Comparison of ENCODE assay signal across 29 mouse cellular contexts in genomic region chr10:90808616-90809310, GRCm38 (mm10).
"Had no signal": no experiment of that assay in that cellular context is flagged by ENCODE, and none has a peak within 500 bp of the region (broad histone marks: within the 10 kb centered on the region; RNA-seq: fewer than 3 reads in every experiment).

No protein-coding gene starts in this region.

- H3K4me3 ChIP-seq: limb, embryonic 10.5 days; limb, embryonic 12.5 days; limb, embryonic 13.5 days; limb, embryonic 15.5 days; liver, embryonic 12.5 days; liver, embryonic 13.5 days; liver, embryonic 15.5 days; lung, embryonic 15.5 days; megakaryocyte, embryonic 14.5 days; midbrain, embryonic 10.5 days; midbrain, embryonic 12.5 days; midbrain, embryonic 13.5 days; midbrain, embryonic 15.5 days; myocyte had no signal

- H3K9me3 ChIP-seq: limb, embryonic 10.5 days; limb, embryonic 12.5 days; limb, embryonic 13.5 days; limb, embryonic 15.5 days; liver, embryonic 12.5 days; liver, embryonic 13.5 days; liver, embryonic 15.5 days; lung, embryonic 15.5 days; midbrain, embryonic 10.5 days; midbrain, embryonic 12.5 days; midbrain, embryonic 13.5 days; midbrain, embryonic 15.5 days had no signal

- DNase-seq: left cerebral cortex, postnatal 4 days; liver; liver, embryonic 13.5 days; liver, postnatal 0 days; lung, adult 18-20 months; lung, adult 2 months; lung, embryonic 14.5 days; lung, postnatal 10 days; lung, postnatal 14 days; lung, postnatal 36 days; lung, postnatal 4 days; midbrain, embryonic 14.5 days had no signal

- H3K27me3 ChIP-seq: limb, embryonic 13.5 days; limb, embryonic 15.5 days; liver, embryonic 12.5 days; liver, embryonic 13.5 days; liver, embryonic 15.5 days; lung, embryonic 15.5 days; megakaryocyte, embryonic 14.5 days; midbrain, embryonic 12.5 days; midbrain, embryonic 13.5 days; midbrain, embryonic 15.5 days had no signal

- H3K9ac ChIP-seq: limb, embryonic 12.5 days; limb, embryonic 13.5 days; limb, embryonic 15.5 days; liver, embryonic 12.5 days; liver, embryonic 13.5 days; liver, embryonic 14.5 days; liver, embryonic 15.5 days; liver, postnatal 0 days; lung, embryonic 14.5 days; lung, embryonic 15.5 days; midbrain, embryonic 12.5 days; midbrain, embryonic 13.5 days; midbrain, embryonic 15.5 days had no signal

- H3K4me1 ChIP-seq: limb, embryonic 10.5 days; limb, embryonic 12.5 days; limb, embryonic 13.5 days; limb, embryonic 15.5 days; liver, embryonic 12.5 days; liver, embryonic 13.5 days; liver, embryonic 15.5 days; lung, embryonic 15.5 days; megakaryocyte, embryonic 14.5 days; midbrain, embryonic 13.5 days had no signal

- H3K36me3 ChIP-seq: limb, embryonic 10.5 days; limb, embryonic 12.5 days; limb, embryonic 13.5 days; limb, embryonic 15.5 days; liver, embryonic 12.5 days; liver, embryonic 13.5 days; liver, embryonic 15.5 days; lung, embryonic 15.5 days; midbrain, embryonic 10.5 days; midbrain, embryonic 12.5 days; midbrain, embryonic 13.5 days; midbrain, embryonic 15.5 days had no signal

- H3K4me2 ChIP-seq: limb, embryonic 12.5 days; limb, embryonic 13.5 days; limb, embryonic 15.5 days; liver, embryonic 11.5 days; liver, embryonic 12.5 days; liver, embryonic 13.5 days; liver, embryonic 15.5 days; lung, embryonic 14.5 days; lung, embryonic 15.5 days; midbrain, embryonic 11.5 days; midbrain, embryonic 12.5 days; midbrain, embryonic 13.5 days; midbrain, embryonic 15.5 days had no signal

- H3K27ac ChIP-seq: limb, embryonic 10.5 days; limb, embryonic 12.5 days; limb, embryonic 13.5 days; limb, embryonic 15.5 days; liver, embryonic 12.5 days; liver, embryonic 13.5 days; liver, embryonic 14.5 days; liver, embryonic 15.5 days; lung, embryonic 15.5 days; macrophage; midbrain, embryonic 10.5 days; midbrain, embryonic 12.5 days; midbrain, embryonic 13.5 days; midbrain, embryonic 15.5 days had no signal
